Mouse (Mus musculus) right cerebral cortex, adult 2 months (tissue): ENCODE data around the gene Aif1l.

Source experiments
- DNase-seq, 2 experiments: peaks; one replicate each; pipeline ENCODE4 v3.0.0; 2021 to 2022; ENCODE audit warnings: low spot score in 2 of 2

Aif1l gene

DNA sequence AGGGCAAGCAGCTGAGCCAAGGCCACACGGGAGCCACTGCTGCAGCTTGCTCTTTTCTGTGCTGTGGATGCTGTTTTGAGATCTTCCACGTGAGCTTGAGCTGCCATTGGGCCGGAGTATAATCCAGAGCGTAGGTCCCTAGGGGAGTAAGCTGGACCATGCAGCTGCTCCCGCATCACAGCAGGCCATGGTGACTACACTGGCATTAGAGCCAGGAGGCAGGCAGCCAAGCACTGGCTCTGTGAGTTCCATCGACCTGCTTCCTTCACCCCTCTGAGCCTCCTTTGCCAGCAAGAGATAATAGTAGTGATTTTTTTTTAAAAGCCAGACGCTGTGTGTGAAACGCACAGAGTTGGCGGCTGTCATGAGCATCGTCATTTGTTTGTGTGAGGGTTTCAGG, 2.3 kb downstream of the Aif1l start:
- DNase-seq, result no peak

GRCm38 (mm10) chr2:31952725-31953124, 2.8 kb downstream of the Aif1l start:
- no peak for DNase-seq

DNA sequence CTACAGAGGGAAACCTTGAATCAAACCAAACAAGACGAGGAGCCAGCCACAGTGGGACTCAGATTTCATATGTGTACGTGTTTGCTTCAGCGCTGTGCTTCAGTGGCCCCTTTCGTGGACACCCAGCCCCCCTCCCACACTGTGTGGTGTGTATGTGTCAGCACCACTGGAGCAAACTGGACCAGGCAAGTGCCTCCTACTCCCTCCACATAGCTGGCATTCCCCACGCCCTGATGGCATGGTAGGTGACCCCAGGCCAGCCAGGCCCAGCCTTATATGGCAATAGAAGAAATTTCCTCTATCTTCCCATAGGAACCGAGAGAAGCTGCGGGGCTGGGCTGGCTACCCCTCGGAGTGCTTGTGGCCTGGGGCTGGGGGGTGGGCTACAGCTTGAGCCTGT, 3.7 kb downstream of the Aif1l start:
- DNase-seq, result no peak

- no peak for DNase-seq
These were observed 4.8 kb downstream of the Aif1l start for GRCm38 (mm10) chr2:31954779-31955181.

GRCm38 (mm10) chr2:31955686-31956085, 5.7 kb downstream of the Aif1l start:
- no peak for DNase-seq

DNA sequence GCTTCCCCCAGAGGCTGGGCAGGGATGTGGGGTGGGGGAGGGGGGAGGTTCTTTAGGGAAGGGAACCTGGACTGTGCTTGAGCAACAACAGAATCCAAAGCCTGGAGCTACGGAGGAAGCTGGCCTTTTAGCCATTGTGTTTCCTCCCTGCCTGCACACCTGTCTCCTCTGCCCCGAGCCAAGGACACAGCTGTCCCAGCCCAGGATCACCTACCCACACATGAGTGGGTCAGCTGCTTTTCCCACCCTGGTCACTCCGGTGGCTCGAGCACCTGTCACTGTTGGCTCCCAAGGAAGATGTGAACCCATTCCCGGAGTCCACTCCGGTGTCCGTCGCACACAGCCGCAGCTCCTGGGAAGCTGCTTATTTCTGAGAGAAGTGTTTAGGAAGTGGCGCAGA, 7.3 kb downstream of the Aif1l start:
- DNase-seq, result no peak

DNA sequence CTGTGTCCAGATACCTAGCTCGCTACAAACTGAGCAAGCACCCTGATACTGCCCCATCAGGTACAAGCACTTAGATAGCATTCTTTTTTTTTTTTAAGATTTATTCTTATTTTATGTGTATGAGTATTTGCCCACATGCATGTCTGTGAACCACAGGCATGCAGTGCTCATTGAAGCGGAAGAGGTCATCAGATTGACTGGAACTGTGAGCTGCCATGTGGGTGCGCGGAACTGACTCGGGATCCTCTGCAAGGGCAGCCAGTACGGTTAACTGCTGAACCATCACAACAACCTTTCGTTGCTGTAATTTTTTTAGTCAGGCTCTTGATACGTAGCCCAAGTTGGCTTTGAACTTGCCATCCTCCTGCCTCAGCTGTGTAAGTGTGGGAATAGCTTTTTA, 11.0 kb downstream of the Aif1l start:
- no peak for DNase-seq

GRCm38 (mm10) chr2:31961791-31962222, 11.9 kb downstream of the Aif1l start:
- DNase-seq, result no peak

DNA sequence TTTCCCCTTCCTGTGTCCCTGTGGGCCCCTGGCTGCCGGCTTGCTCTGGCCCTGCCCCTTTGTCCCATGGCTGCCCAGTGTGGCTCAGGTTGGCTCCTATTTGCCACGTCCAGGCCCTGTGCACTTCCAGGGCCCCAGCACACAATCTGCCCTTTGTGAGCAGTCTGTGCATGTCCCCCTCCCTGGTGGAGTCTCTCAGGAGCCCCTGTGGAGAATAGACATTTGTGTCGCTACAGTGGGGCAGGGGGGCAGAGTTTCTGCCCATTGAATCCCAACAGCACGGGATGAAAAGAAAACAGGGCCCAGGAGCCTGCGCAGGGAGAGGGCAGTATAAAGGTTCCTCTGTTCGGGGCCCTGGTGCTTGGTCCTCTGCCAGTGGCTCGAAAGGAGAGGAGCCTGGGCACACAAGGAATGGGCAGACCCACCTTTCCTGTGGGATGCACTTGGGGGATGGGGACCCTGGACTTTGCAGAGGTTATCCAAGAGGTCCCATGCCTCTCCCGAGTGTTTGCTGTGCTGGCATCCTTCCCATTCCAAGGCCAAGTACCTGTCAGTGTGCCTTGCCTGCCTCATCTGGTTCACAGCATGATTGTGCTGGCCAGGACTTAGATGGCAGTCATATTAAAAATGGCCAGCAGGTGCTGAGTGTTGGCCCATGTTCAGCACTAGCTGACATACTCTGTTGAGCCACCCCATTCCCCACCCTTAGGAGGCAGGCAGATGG, 12.7 kb downstream of the Aif1l start:
- peak; percentile 19 to 52 for DNase-seq

- DNase-seq, result no peak
These were observed 13.6 kb downstream of the Aif1l start for GRCm38 (mm10) chr2:31963491-31963890.

DNA sequence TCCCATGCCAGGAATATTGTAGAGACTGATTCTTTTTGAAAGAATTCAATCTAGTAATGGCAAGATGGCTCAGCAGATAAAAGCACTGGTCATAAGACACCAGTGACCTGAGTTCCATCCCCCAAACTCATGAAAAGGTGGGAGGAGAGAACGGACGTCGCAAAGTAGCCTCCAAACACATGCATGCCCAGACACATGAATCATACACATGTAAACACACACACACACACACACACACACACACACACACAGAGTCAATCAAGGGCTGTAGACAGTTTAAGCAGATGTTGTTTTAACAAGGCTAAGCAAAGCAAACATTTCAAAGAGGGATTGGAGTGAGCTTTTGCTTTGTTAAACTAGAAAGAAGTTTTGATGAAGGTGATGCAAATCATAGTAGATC, 14.3 kb downstream of the Aif1l start:
- DNase-seq, result no peak

DNA sequence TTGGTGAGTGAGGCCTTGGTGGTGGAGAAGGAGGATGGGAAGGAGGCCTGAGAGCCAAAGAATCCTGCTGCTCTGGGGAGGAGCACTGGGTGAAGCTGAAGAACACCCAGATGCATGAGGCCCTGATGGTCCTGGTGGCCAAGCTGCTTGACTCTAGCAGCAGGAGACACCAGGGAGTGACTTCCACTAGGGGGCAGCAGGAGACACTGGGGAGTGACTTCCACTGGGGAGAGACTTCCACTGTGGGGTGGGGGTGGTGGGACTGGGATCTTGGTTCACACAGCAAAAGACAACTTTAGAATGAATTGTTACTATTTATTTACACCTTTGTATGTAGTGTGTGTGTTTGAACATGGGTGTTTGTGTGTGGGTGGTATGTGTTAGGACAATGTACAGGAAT, 15.2 kb downstream of the Aif1l start:
- peak in 1 of 2 experiments; percentile 13 for DNase-seq

DNA sequence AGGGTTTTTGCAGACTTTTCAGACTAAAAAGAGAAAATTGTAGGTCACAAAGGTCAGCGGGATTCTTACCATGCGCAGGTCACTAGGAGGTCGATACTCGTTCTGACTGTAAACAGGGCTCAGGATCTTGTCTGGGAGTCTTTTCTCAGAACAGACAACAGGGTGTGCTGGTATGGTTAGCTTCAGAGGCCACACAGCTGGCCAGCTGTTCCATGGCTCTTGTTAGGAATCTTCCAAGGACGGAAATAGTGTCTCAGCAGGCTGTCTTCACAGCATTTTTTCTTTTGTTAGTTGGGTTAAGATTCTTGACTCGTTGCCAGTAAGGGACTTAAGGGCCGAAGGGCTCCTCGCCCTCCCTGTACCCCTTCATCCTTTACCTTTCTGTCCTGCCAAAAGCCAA, 16.9 kb downstream of the Aif1l start:
- no peak for DNase-seq

GRCm38 (mm10) chr2:31972589-31972988, 22.6 kb downstream of the Aif1l start:
- DNase-seq, result no peak

DNA sequence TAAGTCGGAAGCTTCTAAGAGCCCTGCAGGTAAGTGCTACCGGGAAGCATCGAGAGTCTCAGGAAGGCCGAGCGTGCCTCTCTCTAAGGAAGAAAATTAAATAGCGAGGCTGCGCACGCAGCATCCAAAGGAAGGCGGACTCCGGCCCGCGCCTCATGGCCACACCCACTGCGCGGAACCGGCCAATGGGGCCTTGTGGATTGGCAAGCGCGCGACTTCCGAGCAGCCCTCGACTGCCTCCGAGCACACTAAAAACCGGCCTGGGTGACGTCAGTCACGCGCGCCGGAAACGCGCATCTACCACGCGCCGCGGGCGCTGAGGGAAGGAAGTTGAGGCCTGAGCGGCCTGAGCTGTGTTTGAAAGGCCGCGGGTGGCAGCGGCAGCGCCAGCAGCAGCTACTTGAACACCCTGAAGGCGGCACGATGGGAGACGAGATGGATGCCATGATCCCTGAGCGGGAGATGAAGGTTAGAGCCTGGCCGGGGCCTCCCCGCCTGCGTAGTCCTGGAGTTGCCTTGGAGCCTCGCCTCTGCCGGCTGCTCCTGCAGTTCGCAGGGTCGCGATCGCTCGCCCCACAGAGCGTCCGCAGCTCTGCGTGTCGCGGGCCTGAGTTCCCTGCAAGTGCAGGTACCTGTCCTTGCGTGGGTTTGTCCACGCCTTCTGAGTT, 24.3 kb downstream of the Aif1l start, which contains the start of gene Nup214:
TSS of gene Nup214 (plus strand) at position 296 of the 668 bp plus-strand sequence.
- peak; percentile 100 for DNase-seq

GRCm38 (mm10) chr2:31974809-31975371, 25.0 kb downstream of the Aif1l start:
- no peak for DNase-seq

DNA sequence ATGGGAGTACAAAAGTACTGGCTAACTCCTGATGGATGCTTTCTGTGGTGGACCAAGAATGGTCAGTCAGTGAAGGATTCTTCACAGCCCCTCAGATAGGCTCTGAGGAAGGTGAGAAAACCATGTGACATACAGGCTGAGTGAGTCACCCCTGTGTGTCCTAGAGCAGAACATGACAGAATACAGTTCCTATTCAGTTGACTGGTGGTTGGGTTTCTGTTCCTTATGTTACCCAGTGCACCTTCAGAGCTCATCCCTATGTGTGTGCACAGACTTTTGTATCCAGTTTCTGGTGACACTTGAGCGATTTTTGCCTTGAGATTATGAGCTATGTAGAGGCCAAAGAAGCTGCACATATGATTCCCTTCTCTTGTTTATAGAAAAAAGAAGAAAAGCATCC, 37.8 kb downstream of the Aif1l start:
- DNase-seq, result no peak

GRCm38 (mm10) chr2:31990961-31991360, 41.0 kb downstream of the Aif1l start:
- no peak for DNase-seq

GRCm38 (mm10) chr2:31994896-31995295, 45.0 kb downstream of the Aif1l start:
- no peak for DNase-seq

GRCm38 (mm10) chr2:31996060-31996459, 46.1 kb downstream of the Aif1l start:
- DNase-seq, result peak; percentile 77 to 84

- no peak for DNase-seq
These were observed 47.6 kb downstream of the Aif1l start for GRCm38 (mm10) chr2:31997539-31997938.

DNA sequence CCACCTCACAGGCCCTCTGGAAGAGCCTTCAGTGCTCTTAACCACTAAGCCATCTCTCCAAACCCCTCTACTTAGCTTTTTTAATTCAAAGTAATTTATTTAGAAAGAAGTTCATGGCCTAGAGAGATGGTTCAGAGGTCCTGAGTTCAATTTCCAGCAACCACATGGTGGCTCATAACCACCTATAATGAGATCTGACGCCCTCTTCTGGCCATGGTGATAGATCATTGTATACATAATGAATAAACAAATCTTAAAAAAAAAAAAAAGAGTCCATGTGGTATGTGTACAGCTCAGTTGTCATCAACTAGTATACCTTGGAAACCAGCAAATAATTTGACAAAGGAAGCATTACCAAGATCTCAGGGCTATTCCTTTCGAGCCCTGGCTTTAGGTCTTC, 48.5 kb downstream of the Aif1l start:
- no peak for DNase-seq

GRCm38 (mm10) chr2:32008311-32008710, 58.4 kb downstream of the Aif1l start:
- DNase-seq, result no peak
